Mouse (Mus musculus) ES-Bruce4 (cell line): Measurements from ENCODE around the gene Atn1. TPM values are rescaled to one million over a fixed set of nuclear protein-coding genes. Genes with fewer than 3 reads are reported as not detected.

Source experiments
- H3K27ac ChIP-seq: 2 replicates; pipeline ENCODE4 v1.5.1; 2012; ENCODE audit warnings: low read length, inconsistent platforms; ENCODE audit not compliant: insufficient read depth
- H3K27me3 ChIP-seq: 2 replicates; pipeline ENCODE4 v1.6.1; 2012; ENCODE audit warnings: mild to moderate bottlenecking, low read length, inconsistent platforms; ENCODE audit not compliant: control insufficient read depth, poor library complexity, insufficient read depth, severe bottlenecking
- H3K36me3 ChIP-seq: 2 replicates; pipeline ENCODE4 v1.6.1; 2012; ENCODE audit warnings: inconsistent platforms, mild to moderate bottlenecking, low read length, moderate library complexity; ENCODE audit not compliant: control insufficient read depth, poor library complexity, insufficient read depth, severe bottlenecking
- H3K4me1 ChIP-seq: one replicate; pipeline ENCODE4 v1.8.1; 2011; ENCODE audit warnings: low read length; ENCODE audit not compliant: control insufficient read depth, insufficient read depth
- H3K4me3 ChIP-seq: 2 replicates; pipeline ENCODE4 v1.5.1; 2011; ENCODE audit warnings: low read depth, mild to moderate bottlenecking, low read length
- H3K9ac ChIP-seq: 2 replicates; pipeline ENCODE4 v1.6.1; 2012; ENCODE audit warnings: low read depth, mild to moderate bottlenecking, inconsistent platforms; ENCODE audit not compliant: poor library complexity, severe bottlenecking
- H3K9me3 ChIP-seq: replicated peaks from 2 replicates; pipeline ENCODE4 v1.6.1; 2012; ENCODE audit warnings: mild to moderate bottlenecking, low read length, inconsistent platforms; ENCODE audit not compliant: control insufficient read depth, poor library complexity, insufficient read depth, severe bottlenecking
- CTCF ChIP-seq: IDR thresholded peaks from one replicate; pipeline ENCODE4 v1.8.1; 2011; ENCODE audit warnings: low read depth, low read length
- EP300 ChIP-seq: IDR thresholded peaks from 2 replicates; pipeline ENCODE4 v1.6.1; 2011; ENCODE audit warnings: low read depth, low read length; ENCODE audit not compliant: insufficient read depth
- POLR2A ChIP-seq: IDR thresholded peaks from one replicate; pipeline ENCODE4 v1.8.1; 2011; ENCODE audit warnings: low read length; ENCODE audit not compliant: insufficient read depth
- polyA plus RNA-seq: library from polyadenylated mRNA; stranded (reverse); fragments of >200 nt; gene quantifications from 2 replicates; pipeline ENCODE4 v1.2.4, GENCODE M21; 2011; ENCODE audit warnings: low read depth; ENCODE audit not compliant: missing spikeins, insufficient read depth, insufficient read length

Atn1 gene
- polyA plus RNA-seq, 1 experiment: 32.0 TPM

DNA sequence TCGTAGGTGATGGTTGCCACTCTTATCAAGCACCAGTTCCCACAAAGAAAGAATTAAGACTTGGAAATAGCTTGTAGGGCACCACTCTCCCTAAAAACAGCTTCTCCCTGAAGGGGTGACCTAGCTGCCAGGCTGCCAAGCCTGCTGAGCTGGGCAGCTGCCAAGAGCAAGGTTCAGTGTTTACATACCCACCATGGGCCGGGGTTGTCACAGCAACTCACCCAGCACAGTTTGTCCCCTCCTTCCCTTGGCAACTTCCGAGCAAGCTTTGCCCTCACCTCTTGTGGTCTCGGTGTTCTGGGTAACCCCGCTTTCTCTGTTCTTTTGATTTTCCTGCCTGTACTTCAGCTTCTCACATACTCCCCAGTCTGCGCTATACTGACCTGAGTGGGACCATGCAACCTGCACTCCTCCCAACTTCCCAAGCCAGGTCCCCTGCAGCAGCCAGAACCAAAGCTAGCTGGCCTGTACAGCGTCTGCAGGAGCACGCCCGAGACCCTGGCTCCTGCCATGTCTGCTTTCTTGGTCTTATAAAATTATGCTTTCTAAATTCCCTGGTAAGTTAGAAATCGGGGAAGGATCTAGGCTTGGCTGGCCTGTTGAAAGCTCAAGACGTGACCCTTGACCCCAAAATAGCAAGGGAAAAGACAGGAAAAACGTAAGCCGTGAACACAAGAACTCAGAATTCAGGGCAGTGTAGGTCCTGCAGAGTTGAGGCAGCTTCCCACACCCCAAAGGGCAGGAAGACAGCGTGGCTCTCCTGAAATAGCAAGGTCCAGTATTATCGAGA, 62.0 kb downstream of the Atn1 start:
- Histone ChIP-seq H3K9me3 (no peaks in the 10 kb centered on the region), H3K4me1 (no peaks in the 10 kb centered on the region), H3K27me3 (no peaks in the 10 kb centered on the region), H3K36me3 (no peaks in the 10 kb centered on the region), H3K27ac (no peak overlapping the region), H3K9ac (no peak overlapping the region), H3K4me3 (no peak overlapping the region)
- TF ChIP-seq POLR2A: no peak
- TF ChIP-seq CTCF: no peak
- TF ChIP-seq EP300: no peak

DNA sequence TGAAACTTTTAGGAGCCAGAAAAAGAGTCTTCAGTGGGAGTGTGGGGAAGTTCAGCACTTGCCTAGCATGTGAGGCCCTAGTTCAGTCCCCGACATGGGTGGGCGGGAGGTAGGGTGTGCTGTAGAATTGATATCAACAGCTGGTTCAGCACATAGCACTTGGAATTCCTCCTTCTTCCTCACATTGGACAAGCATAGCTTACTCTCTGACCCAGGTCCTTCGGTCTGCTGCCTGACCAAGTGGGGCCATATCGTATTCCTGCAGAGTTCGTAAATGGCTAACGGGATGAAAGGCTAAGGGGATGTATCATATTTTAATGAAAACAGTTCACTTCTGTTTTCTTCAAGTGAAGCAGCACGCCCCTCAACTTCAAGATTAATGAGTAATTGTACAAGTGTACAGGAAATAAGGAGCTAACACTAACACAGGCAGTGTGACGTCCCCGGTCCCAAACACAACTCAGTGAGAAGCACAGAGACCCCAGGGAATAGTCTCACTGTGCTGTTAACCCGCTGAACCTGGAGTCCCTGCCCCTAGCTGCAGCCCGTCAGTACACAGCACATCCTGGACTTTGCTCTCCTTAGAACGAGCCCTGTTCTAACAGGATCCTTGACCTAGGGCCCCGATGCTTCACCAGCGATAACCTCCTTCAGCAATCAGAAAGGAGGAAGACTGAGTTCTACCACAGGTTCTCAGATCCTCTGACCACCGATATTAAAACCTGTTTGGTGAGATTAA, 62.9 kb downstream of the Atn1 start:
- Histone ChIP-seq H3K4me3 (no peak overlapping the region), H3K27me3 (no peaks in the 10 kb centered on the region), H3K9ac (no peak overlapping the region), H3K9me3 (no peaks in the 10 kb centered on the region), H3K27ac (no peak overlapping the region), H3K36me3 (no peaks in the 10 kb centered on the region), H3K4me1 (no peaks in the 10 kb centered on the region)
- no peak for TF ChIP-seq EP300
- TF ChIP-seq POLR2A: no peak
- no peak for TF ChIP-seq CTCF

Other genes starting within 250 kb of the Atn1 start
- 0.27 TPM in 1 of 2 replicates, not detected in the other for gene C1ra, start 244.1 kb downstream of the Atn1 start, polyA plus RNA-seq
- gene C1s1, start 214.2 kb downstream of the Atn1 start, polyA plus RNA-seq: 3.4 and 3.9 TPM in 2 replicates
- gene C1rb, start 186.2 kb downstream of the Atn1 start, polyA plus RNA-seq: not detected in 2 replicates
- 0.49 TPM in 1 of 2 replicates, not detected in the other for gene C1s2, start 120.4 kb downstream of the Atn1 start, polyA plus RNA-seq
- gene Lpcat3, start 93.5 kb downstream of the Atn1 start, polyA plus RNA-seq: 69.3 and 73.8 TPM in 2 replicates
- gene Emg1, start 44.3 kb downstream of the Atn1 start, polyA plus RNA-seq: 118 TPM in 2 replicates
- gene Phb2, start 44.2 kb downstream of the Atn1 start, polyA plus RNA-seq: 329 and 331 TPM in 2 replicates
- gene Ptpn6, start 17.8 kb downstream of the Atn1 start, polyA plus RNA-seq: 15.4 and 32.3 TPM in 2 replicates
- 93.5 and 105 TPM in 2 replicates for gene Grcc10, start 15.2 kb downstream of the Atn1 start, polyA plus RNA-seq
- 0.59 TPM in 1 of 2 replicates, not detected in the other for gene Gm45234, start 503 bp downstream of the Atn1 start, polyA plus RNA-seq
- 7.4 and 8.3 TPM in 2 replicates for gene Eno2, start 13.1 kb upstream of the Atn1 start, polyA plus RNA-seq
- 0.84 TPM in 1 of 2 replicates, not detected in the other for gene Lrrc23, start 23.2 kb upstream of the Atn1 start, polyA plus RNA-seq
- 4.6 and 5.4 TPM in 2 replicates for gene Spsb2, start 52.1 kb upstream of the Atn1 start, polyA plus RNA-seq
- gene Tpi1, start 57.8 kb upstream of the Atn1 start, polyA plus RNA-seq: 377 and 389 TPM in 2 replicates
- 80.9 and 85.2 TPM in 2 replicates for gene Usp5, start 73.0 kb upstream of the Atn1 start, polyA plus RNA-seq
- gene Cdca3, start 73.0 kb upstream of the Atn1 start, polyA plus RNA-seq: 162 and 187 TPM in 2 replicates
- not detected in 2 replicates for gene Gnb3, start 83.8 kb upstream of the Atn1 start, polyA plus RNA-seq
- 3.1 and 3.6 TPM in 2 replicates for gene P3h3, start 101.2 kb upstream of the Atn1 start, polyA plus RNA-seq
- 2.4 and 3.2 TPM in 2 replicates for gene Gpr162, start 107.5 kb upstream of the Atn1 start, polyA plus RNA-seq
- gene Cd4, start 131.7 kb upstream of the Atn1 start, polyA plus RNA-seq: not detected in 2 replicates
- 4.0 and 5.9 TPM in 2 replicates for gene Lag3, start 155.2 kb upstream of the Atn1 start, polyA plus RNA-seq
- gene Ptms, start 163.6 kb upstream of the Atn1 start, polyA plus RNA-seq: 382 and 383 TPM in 2 replicates
- gene Mlf2, start 174.9 kb upstream of the Atn1 start, polyA plus RNA-seq: 263 and 294 TPM in 2 replicates
- 145 and 154 TPM in 2 replicates for gene Cops7a, start 209.0 kb upstream of the Atn1 start, polyA plus RNA-seq
- gene Pianp, start 240.2 kb upstream of the Atn1 start, polyA plus RNA-seq: 14.3 and 21.4 TPM in 2 replicates